Mouse (Mus musculus) liver, embryonic 16.5 days (tissue): ENCODE data around the gene Gprin1. TPM values are rescaled to one million over a fixed set of nuclear protein-coding genes. Genes with fewer than 3 reads are reported as not detected.

Experiments used
- ATAC-seq: fragments of 200-750 bp; cut with Nextera tagmentation; 2 replicates; pipeline ENCODE4 v1.8.0; 2017; ENCODE audit warnings: low read depth, mild to moderate bottlenecking, moderate number of reproducible peaks, moderate library complexity
- H3K27ac ChIP-seq: fragments of 300-500 bp; sonication (generic); 2 replicates; pipeline ENCODE4 v1.5.1; 2014; ENCODE audit warnings: mild to moderate bottlenecking, low read length
- H3K27me3 ChIP-seq: fragments of 300-500 bp; sonication (generic); 2 replicates; pipeline ENCODE4 v1.6.1; 2014; ENCODE audit warnings: low read depth, low read length, mixed read lengths; ENCODE audit not compliant: control insufficient read depth, insufficient read depth
- H3K36me3 ChIP-seq: fragments of 300-500 bp; sonication (generic); 2 replicates; pipeline ENCODE4 v1.6.1; 2014; ENCODE audit warnings: mild to moderate bottlenecking; ENCODE audit not compliant: control insufficient read depth, insufficient read depth
- H3K4me1 ChIP-seq: fragments of 300-500 bp; sonication (generic); 2 replicates; pipeline ENCODE4 v1.6.1; 2014; ENCODE audit warnings: low read depth, low read length, mixed read lengths; ENCODE audit not compliant: control insufficient read depth
- H3K4me2 ChIP-seq: fragments of 300-500 bp; sonication (generic); 2 replicates; pipeline ENCODE4 v1.6.1; 2014; ENCODE audit warnings: low read depth, low read length, mixed read lengths
- H3K4me3 ChIP-seq: fragments of 300-500 bp; sonication (generic); 2 replicates; pipeline ENCODE4 v1.5.1; 2014; ENCODE audit warnings: low read depth, mild to moderate bottlenecking, low read length
- H3K9ac ChIP-seq: fragments of 300-500 bp; sonication (generic); 2 replicates; pipeline ENCODE4 v1.6.1; 2014; ENCODE audit warnings: low read depth, low read length
- H3K9me3 ChIP-seq: fragments of 300-500 bp; sonication (generic); replicated peaks from 2 replicates; pipeline ENCODE4 v1.6.1; 2016; ENCODE audit warnings: low read length; ENCODE audit not compliant: control insufficient read depth
- WGBS: fragments of 180-500 bp; shearing (Covaris S2); extraction: QIAGEN DNeasy Blood & Tissue Kit; methylation state at CpG from one replicate; pipeline ENCODE4 v1.1.7; 2014; ENCODE audit not compliant: insufficient replicate concordance; 5-methylcytosine and 5-hydroxymethylcytosine counted together
- polyA plus RNA-seq: library from polyadenylated mRNA; unstranded; fragments of >200 nt; fragmentation: Nextera tagmentation; extraction: Ambion mirVana; gene quantifications from 2 replicates; pipeline ENCODE4 v1.2.1, GENCODE M21; 2015

The Gprin1 gene
- polyA plus RNA-seq, 1 experiment from 2014 or later: not detected

DNA sequence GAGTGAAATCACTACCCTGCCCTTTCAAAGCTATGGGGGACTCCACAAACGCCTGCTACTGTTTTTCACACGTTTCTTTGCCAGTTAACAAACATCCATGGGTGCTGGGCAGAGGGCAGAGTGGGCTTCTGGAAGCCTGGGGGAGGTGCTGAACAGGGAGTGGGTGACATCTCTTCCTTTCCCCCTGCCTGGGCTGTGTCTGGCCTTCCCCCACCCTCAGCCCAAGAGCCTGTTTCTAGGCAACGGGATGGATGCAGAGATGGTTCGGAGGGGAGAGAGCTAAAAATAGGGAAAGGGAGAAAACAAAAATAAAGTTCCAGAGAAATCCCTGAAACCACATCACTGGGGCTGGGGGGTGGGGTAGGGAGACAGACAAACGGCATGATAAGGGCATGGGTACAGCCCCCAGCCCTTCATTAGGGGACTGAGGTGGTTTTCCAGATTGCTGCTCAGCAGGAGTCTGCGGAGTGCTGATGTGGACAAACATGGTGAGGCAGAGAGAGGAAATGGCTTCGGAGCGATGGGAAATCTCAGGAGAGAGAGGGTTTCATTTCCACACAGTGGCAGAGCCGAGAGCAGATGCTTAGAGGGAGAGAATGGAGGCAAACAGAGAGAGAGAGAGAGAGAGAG lies 5.6 kb upstream of the Gprin1 start:
- Histone ChIP-seq H3K9ac (no peak overlapping the region), H3K27me3 (peaks cover 31% of the 10 kb centered on the region), H3K36me3 (no peaks in the 10 kb centered on the region), H3K27ac (no peak overlapping the region), H3K4me1 (peaks cover 3% of the 10 kb centered on the region), H3K9me3 (no peaks in the 10 kb centered on the region), H3K4me2 (no peak overlapping the region), H3K4me3 (no peak overlapping the region)
- ATAC-seq: no peak
- WGBS: 23% methylated on average over 9 of the region's 9 CpGs

DNA sequence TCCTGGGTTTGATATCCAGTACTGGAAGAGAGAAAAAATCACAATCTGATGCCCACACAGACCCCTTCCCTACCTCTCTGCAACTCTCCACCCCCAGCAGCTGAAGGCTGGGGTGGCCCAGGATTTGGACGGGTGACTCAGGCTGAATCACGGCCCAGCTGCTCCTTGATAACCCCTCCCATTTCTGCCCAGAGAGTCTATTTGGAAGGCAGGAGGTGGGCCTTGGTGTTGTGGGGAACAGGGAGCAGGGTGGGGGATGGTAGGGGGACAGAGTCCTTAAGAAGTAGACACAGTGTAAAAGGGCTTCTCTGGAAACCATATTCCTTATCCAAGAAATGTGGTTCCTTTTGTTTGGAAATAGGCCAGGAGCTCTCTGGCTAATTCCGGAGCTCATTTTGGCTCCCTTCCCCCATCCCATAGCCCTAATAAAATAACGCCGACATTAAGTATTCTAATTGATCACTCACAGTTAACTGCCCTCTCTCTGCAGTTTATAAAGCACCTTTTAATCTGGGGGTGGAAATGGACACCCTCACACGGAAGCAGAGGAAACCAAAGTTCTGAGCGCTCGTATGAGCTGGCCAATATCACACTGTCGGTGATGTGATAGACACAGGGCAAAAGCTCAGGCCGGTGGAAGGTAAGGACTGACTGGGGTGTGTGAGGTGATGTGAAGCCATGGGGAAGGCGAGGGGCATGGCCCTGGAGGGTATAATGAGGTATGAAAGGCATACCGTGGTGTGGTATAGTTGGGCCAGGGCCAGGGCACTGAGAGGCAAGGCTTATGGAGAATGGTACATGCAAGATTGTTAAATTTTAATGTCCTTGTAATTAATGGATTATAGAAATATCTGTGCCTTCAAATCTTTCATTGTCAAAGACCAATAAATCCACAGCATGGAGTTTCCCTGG lies 4.8 kb upstream of the Gprin1 start:
- WGBS: 32% methylated on average over 12 of the region's 12 CpGs
- no peak for ATAC-seq
- Histone ChIP-seq H3K27me3 (peaks cover 39% of the 10 kb centered on the region), H3K9me3 (no peaks in the 10 kb centered on the region), H3K9ac (no peak overlapping the region), H3K4me3 (no peak overlapping the region), H3K36me3 (no peaks in the 10 kb centered on the region), H3K27ac (no peak overlapping the region), H3K4me2 (no peak overlapping the region), H3K4me1 (peaks cover 3% of the 10 kb centered on the region)

DNA sequence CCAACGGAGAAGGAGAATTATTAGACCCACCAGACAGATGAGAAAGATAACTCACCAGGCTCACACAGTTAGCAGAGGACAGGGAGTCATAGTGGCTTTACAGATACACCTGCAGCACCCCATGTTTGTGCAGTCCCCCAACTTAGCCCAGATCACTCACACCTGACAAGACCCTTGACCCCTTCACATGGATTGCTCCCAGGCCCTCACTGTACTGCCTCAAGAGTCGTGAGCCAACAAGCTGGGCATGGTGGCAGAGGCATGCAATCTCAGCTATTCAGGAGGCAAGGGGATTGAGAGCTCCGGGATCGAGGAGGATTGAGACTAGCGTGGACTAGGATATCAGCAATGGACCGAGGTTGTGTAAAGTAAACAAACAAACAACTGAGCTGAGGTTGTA lies 4.1 kb upstream of the Gprin1 start:
- WGBS: 48% methylated on average over 6 of the region's 6 CpGs
- no peak overlapping the region for H3K4me2 ChIP-seq
- no peak overlapping the region for H3K9ac ChIP-seq
- no peaks in the 10 kb centered on the region for H3K36me3 ChIP-seq
- H3K27me3 ChIP-seq: peaks cover 42% of the 10 kb centered on the region
- no peak overlapping the region for H3K27ac ChIP-seq
- H3K4me3 ChIP-seq: no peak overlapping the region
- H3K9me3 ChIP-seq: no peaks in the 10 kb centered on the region
- H3K4me1 ChIP-seq: peaks cover 3% of the 10 kb centered on the region
- no peak for ATAC-seq

DNA sequence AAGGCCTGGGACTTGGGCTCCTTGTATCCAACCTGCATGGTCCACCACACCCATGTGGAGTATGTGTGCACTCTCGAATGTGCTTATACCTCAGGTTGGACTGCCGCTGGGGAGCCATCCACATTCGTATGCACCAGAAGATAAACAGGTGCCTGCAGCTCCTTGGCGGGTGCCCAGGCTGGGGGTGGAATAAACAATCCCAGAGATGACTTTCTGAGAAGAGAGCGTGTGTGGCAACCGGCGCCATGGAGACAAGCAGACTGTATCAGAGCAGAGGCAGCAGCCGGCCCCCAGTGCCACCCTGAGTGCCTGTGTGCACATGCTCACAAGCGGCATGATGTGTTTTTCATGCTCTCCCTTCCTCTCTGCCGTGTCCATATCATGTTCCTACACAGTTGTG lies 3.0 kb upstream of the Gprin1 start:
- WGBS: 48% methylated on average over 10 of the region's 10 CpGs
- Histone ChIP-seq H3K4me2 (no peak overlapping the region), H3K9ac (no peak overlapping the region), H3K27ac (no peak overlapping the region), H3K4me1 (no peaks in the 10 kb centered on the region; the same call in 1 of the 2 replicates), H3K4me3 (no peak overlapping the region), H3K27me3 (peaks cover 43% of the 10 kb centered on the region), H3K9me3 (no peaks in the 10 kb centered on the region), H3K36me3 (no peaks in the 10 kb centered on the region)
- ATAC-seq: no peak

DNA sequence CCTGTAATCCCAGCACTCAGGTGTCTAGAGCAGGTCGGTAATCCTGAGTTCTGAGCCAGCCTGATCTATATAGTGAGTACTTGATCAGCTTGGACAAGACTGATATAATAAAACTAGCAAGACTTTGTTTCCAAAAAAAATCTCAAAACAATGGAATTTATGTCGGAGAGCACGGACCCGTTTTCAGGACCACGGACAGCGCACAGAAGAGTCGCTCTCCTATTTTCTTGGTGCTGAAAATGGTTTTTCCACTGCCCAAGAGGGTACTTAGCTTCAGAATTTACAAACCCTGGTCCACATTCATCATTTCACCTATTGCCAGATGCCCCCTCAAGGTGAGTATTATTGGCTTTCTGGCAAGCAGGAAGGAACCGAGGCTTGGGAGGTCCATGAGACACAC lies 1.0 kb upstream of the Gprin1 start:
- Histone ChIP-seq H3K9me3 (no peaks in the 10 kb centered on the region), H3K4me2 (no peak overlapping the region), H3K9ac (no peak overlapping the region), H3K27me3 (peaks cover 47% of the 10 kb centered on the region), H3K4me1 (no peaks in the 10 kb centered on the region; the same call in 1 of the 2 replicates), H3K36me3 (no peaks in the 10 kb centered on the region), H3K4me3 (no peak overlapping the region), H3K27ac (no peak overlapping the region)
- no peak for ATAC-seq
- under 1% methylated on average over 8 of the region's 8 CpGs for WGBS

DNA sequence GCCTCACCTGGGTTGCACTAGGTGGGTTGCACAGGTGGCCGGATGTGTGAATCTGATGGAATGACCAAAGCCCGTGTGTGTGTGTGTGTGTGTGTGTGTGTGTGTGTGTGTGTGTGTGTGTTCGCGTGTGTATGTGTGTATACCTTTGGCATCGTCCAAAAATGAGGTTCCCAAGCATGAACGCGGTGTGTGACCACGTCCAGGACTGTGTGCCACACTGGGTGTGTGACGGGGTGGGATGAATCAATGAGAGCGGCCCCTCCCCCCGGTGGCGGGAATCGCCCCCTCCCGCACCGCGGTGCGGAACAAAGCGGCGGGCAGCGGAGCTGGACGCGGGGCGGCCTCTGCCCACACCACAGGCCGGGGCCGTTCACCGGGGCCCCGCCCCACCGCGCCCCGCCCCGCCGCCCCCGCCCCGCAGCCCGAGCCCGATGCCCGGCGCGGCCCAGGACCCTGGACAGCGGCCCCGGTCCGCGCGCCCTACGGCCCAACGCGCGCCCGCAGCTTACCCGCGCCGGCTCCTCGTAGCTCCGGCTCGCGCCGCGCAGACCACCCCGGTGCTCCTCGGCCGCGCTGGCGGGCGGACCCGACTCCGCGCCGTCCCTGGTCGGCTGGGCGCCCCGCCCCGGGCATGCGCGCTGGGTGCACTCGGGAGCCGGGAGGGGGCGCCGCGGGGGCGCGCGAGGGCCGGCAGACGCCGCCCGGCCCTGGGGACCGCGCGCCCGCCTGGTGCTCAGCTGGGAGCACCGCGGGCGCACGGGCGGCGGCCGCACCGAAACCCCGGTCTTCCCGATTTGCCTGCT lies 412 bp downstream of the Gprin1 start:
- no peaks in the 10 kb centered on the region; the same call in 1 of the 2 replicates for H3K4me1 ChIP-seq
- H3K27ac ChIP-seq: no peak overlapping the region
- ATAC-seq: peak; percentile 48
- H3K27me3 ChIP-seq: peaks cover 47% of the 10 kb centered on the region
- H3K36me3 ChIP-seq: no peaks in the 10 kb centered on the region
- H3K9ac ChIP-seq: no peak overlapping the region
- peak overlapping the region; percentile 49 for H3K4me3 ChIP-seq
- H3K4me2 ChIP-seq: peak overlapping the region; percentile 71
- H3K9me3 ChIP-seq: no peaks in the 10 kb centered on the region
- WGBS: 5% methylated on average over 34 of the region's 100 CpGs

DNA sequence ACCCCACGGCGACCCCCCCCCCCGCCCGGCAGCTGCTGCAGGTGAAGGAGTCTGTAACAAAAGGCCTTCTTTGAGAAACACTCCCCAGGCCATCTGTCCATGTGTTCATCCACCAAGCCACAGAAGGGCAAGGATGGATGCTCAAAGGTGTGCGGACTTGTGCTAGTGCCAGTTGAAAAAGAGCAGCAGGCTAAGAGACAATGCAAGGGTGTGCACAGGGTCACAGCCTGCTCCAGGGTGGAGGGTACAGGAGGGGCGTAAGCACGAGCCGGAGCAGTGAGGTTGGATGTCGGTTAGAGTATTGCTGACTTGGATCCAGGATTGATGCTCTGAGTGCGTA lies 983 bp downstream of the Gprin1 start:
- no peak overlapping the region for H3K9ac ChIP-seq
- H3K4me2 ChIP-seq: no peak overlapping the region
- no peaks in the 10 kb centered on the region for H3K36me3 ChIP-seq
- no peaks in the 10 kb centered on the region; the same call in 1 of the 2 replicates for H3K4me1 ChIP-seq
- H3K4me3 ChIP-seq: no peak overlapping the region
- ATAC-seq: no peak
- H3K27ac ChIP-seq: no peak overlapping the region
- peaks cover 44% of the 10 kb centered on the region for H3K27me3 ChIP-seq
- WGBS: 51% methylated on average over 10 of the region's 10 CpGs
- H3K9me3 ChIP-seq: no peaks in the 10 kb centered on the region

DNA sequence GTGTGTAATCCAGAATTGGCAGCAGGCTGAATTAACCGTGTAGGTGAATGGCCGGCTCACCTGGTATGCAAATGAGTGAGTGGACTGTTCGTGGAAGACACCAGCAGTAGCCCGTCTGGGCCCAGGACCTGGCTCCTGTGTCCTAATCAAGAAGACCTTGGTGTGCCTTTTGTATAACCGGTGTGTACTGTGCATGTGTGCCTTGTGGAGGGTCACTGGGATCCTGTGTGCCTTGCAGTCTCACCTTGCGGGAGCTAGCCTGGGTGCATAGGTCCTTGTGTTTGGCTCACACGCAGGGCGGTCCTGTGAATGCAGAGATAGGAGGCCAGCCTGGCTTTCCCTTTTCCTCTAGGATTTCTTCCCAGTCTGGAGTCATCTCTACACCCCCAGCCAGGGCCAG lies 1.5 kb downstream of the Gprin1 start:
- Histone ChIP-seq H3K27me3 (peaks cover 44% of the 10 kb centered on the region), H3K9ac (no peak overlapping the region), H3K27ac (no peak overlapping the region), H3K4me3 (no peak overlapping the region), H3K4me2 (no peak overlapping the region), H3K36me3 (no peaks in the 10 kb centered on the region), H3K4me1 (no peaks in the 10 kb centered on the region; the same call in 1 of the 2 replicates), H3K9me3 (no peaks in the 10 kb centered on the region)
- WGBS: 66% methylated on average over 8 of the region's 8 CpGs
- no peak for ATAC-seq
